Mouse (Mus musculus) fat pad, adult 2 months (tissue): ENCODE measurements around the gene 4930451I11Rik.

ENCODE experiments used
- DNase-seq: peaks from one replicate; pipeline ENCODE4 v3.0.0-alpha.2; 2011; ENCODE audit warnings: low read depth, low spot score; ENCODE audit errors: extremely low read depth

Gene 4930451I11Rik

DNA sequence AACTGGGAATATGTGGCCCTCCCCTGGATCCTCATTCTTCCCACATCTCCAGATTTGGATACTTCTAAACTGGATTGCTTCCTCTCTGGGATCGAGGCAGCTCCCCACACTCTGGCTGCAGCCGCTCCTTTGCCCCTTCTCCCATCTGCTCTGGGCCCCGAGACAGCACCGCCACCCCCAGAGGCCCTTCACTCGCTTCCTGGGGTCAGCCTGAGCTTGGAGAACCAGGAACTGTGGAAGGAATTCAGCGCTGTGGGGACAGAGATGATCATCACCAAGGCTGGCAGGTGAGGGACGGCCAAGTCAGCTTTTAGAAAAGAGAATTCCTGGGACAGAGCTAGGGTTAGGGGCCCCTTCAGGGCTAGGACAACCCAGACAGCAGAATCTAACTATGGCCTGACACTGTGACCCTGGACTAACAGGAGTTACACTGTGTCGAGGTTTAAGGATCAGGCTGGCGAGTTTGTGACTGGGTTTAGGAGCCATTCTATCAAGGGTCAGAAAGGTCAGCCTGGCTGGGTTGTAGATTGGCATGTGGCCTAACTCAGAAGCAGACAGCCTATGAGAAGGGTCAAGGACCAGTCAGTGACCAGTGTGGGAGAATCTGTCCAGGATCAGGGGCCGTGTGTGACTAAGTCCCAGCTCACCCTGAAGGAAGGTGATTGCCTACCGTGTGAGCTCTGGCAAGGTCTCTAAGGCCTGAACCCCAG lies 49.6 kb downstream of the 4930451I11Rik start:
- no peak for DNase-seq

GRCm38 (mm10) chr7:126780971-126781635 lies 50.3 kb downstream of the 4930451I11Rik start, which contains the start of gene Tbx6:
TSS of gene Tbx6 (plus strand) at chr7:126781483.
- DNase-seq, result no peak
